Mouse (Mus musculus): Measurements from ENCODE around the gene Olfr319. TPM values are rescaled to one million over a fixed set of nuclear protein-coding genes. Genes with fewer than 3 reads are reported as not detected.

Gene Olfr319
- polyA plus RNA-seq (2021; fragmentation: Nextera tagmentation): not detected in 2 replicates
- long read RNA-seq, experiment 1: 0 reads
- long read RNA-seq, experiment 2: 0 reads

DNA sequence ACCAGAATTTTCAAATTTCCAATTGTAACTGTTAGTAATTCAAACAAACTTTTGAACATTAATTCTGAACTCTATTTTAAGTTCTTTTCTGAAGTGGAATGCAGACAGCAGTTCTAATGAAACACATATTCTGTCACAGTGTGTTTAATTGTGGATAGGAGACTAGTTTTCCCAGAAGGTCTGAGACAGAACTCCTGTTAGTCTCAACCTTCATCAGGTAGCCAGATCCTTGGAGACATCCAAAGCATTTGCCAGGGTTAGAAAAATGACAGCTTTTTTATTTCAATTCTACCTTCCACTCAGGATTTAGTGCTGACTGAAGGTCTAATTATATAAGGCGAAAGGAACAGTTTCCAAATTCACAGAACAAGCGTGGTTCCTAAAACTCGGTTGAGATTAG lies at the start of gene Olfr319:
TSS of gene Olfr319 (plus strand) at position 301 of the 400 bp plus-strand sequence.

DNA sequence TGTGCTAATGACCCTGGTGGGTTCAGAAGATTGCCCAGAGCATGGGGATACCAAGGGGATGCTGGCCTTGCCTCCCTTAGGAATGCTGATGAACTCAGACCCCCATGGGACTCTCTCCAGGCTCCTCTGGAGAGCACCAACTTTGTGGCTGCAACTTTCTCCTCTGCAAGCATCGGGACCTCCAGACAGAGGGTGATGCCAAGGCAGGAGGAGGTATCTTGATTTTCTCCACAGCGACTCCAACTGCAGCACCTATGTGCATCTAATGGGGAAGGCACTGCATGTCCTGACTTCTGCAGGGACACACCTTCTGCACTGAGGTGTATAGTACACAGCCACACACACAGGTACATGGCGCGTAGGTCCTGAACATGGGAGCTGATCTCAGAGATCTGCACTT lies 40.4 kb upstream of the Olfr319 start, which contains the start of gene Olfr322:
TSS of gene Olfr322 (plus strand) at position 187 of the 400 bp plus-strand sequence.

DNA sequence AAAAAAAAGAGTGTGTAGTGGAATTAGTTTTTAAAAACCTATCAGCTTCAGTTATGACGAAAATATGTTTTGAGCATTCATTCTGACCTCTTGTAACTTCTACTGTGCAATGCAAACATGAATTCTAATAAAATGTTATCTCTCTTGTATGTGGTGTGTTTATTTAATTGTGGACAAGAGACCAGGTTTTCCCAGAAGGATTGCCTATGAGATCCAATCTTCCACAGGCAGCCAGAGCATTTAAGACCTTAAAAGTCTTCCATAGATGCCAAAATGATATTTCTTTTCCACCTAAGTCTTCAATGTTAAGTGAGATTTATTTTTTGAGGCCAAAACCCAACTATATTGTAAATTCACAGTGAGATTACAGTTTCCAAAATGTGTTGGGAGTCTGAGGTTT lies 18.2 kb upstream of the Olfr319 start, which contains the start of gene Olfr320:
TSS of gene Olfr320 (plus strand) at position 301 of the 400 bp plus-strand sequence.

DNA sequence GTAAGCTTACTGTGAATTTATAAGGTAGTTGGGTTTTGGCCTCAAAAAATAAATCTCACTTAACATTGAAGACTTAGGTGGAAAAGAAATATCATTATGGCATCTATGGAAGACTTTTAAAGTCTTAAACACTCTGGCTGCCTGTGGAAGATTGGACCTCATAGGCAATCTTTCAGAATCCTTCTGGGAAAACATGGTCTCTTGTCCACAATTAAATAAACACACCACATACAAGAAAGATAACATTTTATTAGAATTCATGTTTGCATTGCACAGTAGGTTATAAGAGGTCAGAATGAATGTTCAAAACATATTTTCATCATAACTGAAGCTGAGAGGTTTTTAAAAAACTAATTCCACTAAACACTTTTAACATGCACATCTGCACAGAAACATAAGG lies 25.0 kb downstream of the Olfr319 start, which contains the start of gene Olfr318:
TSS of gene Olfr318 (minus strand) at position 101 of the 400 bp plus-strand sequence.

DNA sequence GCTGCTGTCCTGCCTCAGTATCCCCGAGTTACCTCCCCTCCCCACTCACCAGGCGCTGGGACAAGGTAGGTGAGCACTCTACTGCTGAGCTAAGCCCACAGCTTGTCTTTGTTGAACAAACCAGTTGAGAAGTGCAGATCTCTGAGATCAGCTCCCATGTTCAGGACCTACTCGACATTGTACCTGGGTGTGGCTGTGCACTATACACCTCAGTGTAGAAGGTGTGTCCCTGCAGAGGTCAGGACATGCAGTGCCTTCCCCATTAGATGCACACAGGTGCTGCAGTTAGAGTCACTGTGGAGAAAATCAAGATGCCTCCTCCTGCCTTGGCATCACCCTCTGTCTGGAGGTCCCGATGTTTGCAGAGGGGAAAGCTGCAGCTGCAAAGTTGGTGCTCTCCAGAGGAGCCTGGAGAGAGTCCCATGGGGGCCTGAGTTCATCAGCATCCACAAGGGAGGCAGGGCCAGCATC lies 39.9 kb downstream of the Olfr319 start, which contains the start of gene Olfr317:
TSS of gene Olfr317 (minus strand) at position 421 of the 471 bp plus-strand sequence.

DNA sequence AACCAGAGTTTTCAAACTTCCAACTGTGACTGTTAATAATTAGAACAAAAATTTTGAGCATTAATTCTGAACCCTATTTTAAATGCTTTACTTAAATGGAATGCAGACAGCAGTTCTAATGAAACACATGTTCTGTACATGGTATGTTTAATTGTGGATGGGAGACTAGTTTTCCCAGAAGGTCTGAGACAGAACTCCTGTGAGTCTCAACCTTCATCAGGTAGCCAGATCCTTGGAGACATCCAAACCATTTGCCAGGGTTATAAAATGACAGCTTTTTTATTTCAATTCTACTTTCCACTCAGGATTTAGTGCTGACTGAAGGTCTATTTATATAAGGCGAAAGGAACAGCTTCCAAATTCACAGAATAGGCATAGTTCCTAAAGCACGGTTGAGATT lies 53.5 kb downstream of the Olfr319 start, which contains the start of gene Olfr316:
TSS of gene Olfr316 (plus strand) at position 301 of the 400 bp plus-strand sequence.

Other genes with a start within 250 kb of the Olfr319 start
- gene Lypd9, start 246.2 kb upstream of the Olfr319 start, polyA plus RNA-seq (2021; fragmentation: Nextera tagmentation): not detected in 2 replicates
- not detected in 2 replicates for gene Olfr30, start 236.9 kb upstream of the Olfr319 start, polyA plus RNA-seq (2021; fragmentation: Nextera tagmentation)
- gene Olfr332, start 206.6 kb upstream of the Olfr319 start, polyA plus RNA-seq (2021; fragmentation: Nextera tagmentation): not detected in 2 replicates
- not detected in 2 replicates for gene Olfr331, start 196.6 kb upstream of the Olfr319 start, polyA plus RNA-seq (2021; fragmentation: Nextera tagmentation)
- gene Olfr330, start 164.3 kb upstream of the Olfr319 start, polyA plus RNA-seq (2021; fragmentation: Nextera tagmentation): not detected in 2 replicates
- gene Olfr329-ps, start 152.7 kb upstream of the Olfr319 start, polyA plus RNA-seq (2021; fragmentation: Nextera tagmentation): not detected in 2 replicates
- gene Olfr328, start 143.5 kb upstream of the Olfr319 start, polyA plus RNA-seq (2021; fragmentation: Nextera tagmentation): not detected in 2 replicates
- not detected in 2 replicates for gene Olfr224, start 128.6 kb upstream of the Olfr319 start, polyA plus RNA-seq (2021; fragmentation: Nextera tagmentation)
- not detected in 2 replicates for gene Olfr325, start 121.4 kb upstream of the Olfr319 start, polyA plus RNA-seq (2021; fragmentation: Nextera tagmentation)
- gene Olfr324, start 104.0 kb upstream of the Olfr319 start, polyA plus RNA-seq (2021; fragmentation: Nextera tagmentation): not detected in 2 replicates
- not detected in 2 replicates for gene 2210407C18Rik, start 83.1 kb upstream of the Olfr319 start, polyA plus RNA-seq (2021; fragmentation: Nextera tagmentation)
- not detected in 2 replicates for gene Olfr323, start 68.7 kb upstream of the Olfr319 start, polyA plus RNA-seq (2021; fragmentation: Nextera tagmentation)
- gene Trim58, start 58.7 kb upstream of the Olfr319 start, polyA plus RNA-seq (2021; fragmentation: Nextera tagmentation): not detected in 2 replicates
- gene Olfr322, start 40.4 kb upstream of the Olfr319 start, polyA plus RNA-seq (2021; fragmentation: Nextera tagmentation): not detected in 2 replicates
- gene Olfr320, start 18.1 kb upstream of the Olfr319 start, polyA plus RNA-seq (2021; fragmentation: Nextera tagmentation): not detected in 2 replicates
- not detected in 2 replicates for gene Olfr318, start 24.9 kb downstream of the Olfr319 start, polyA plus RNA-seq (2021; fragmentation: Nextera tagmentation)
- 0.09 and 0.13 TPM in 2 replicates for gene Olfr317, start 40.0 kb downstream of the Olfr319 start, polyA plus RNA-seq (2021; fragmentation: Nextera tagmentation)
- 0.67 and 0.89 TPM in 2 replicates for gene Olfr316, start 53.6 kb downstream of the Olfr319 start, polyA plus RNA-seq (2021; fragmentation: Nextera tagmentation)
- not detected in 2 replicates for gene Olfr315, start 74.0 kb downstream of the Olfr319 start, polyA plus RNA-seq (2021; fragmentation: Nextera tagmentation)
- gene Olfr314, start 83.8 kb downstream of the Olfr319 start, polyA plus RNA-seq (2021; fragmentation: Nextera tagmentation): not detected in 2 replicates
- 28.9 and 30.2 TPM in 2 replicates for gene Fam183b, start 102.8 kb downstream of the Olfr319 start, polyA plus RNA-seq (2021; fragmentation: Nextera tagmentation)
- not detected in 2 replicates for gene Olfr313, start 115.8 kb downstream of the Olfr319 start, polyA plus RNA-seq (2021; fragmentation: Nextera tagmentation)
- not detected in 2 replicates for gene Olfr312, start 130.1 kb downstream of the Olfr319 start, polyA plus RNA-seq (2021; fragmentation: Nextera tagmentation)
- not detected in 2 replicates for gene Olfr311, start 140.1 kb downstream of the Olfr319 start, polyA plus RNA-seq (2021; fragmentation: Nextera tagmentation)
- gene Gm12258, start 148.0 kb downstream of the Olfr319 start, polyA plus RNA-seq (2021; fragmentation: Nextera tagmentation): 3.5 and 3.9 TPM in 2 replicates
- gene 2810021J22Rik, start 168.1 kb downstream of the Olfr319 start, polyA plus RNA-seq (2021; fragmentation: Nextera tagmentation): 3.4 and 4.0 TPM in 2 replicates
- 6.0 and 6.7 TPM in 2 replicates for gene Zfp39, start 205.1 kb downstream of the Olfr319 start, polyA plus RNA-seq (2021; fragmentation: Nextera tagmentation)
- gene Btnl10, start 218.7 kb downstream of the Olfr319 start, polyA plus RNA-seq (2021; fragmentation: Nextera tagmentation): not detected in 2 replicates
- gene Rnf187, start 239.8 kb downstream of the Olfr319 start, polyA plus RNA-seq (2021; fragmentation: Nextera tagmentation): 359 and 481 TPM in 2 replicates
- 23.0 and 26.4 TPM in 2 replicates for gene Hist3h2ba, start 249.8 kb downstream of the Olfr319 start, polyA plus RNA-seq (2021; fragmentation: Nextera tagmentation)